Mouse (Mus musculus): ENCODE data around the gene Slc4a4. TPM values are rescaled to one million over a fixed set of nuclear protein-coding genes. Genes with fewer than 3 reads are reported as not detected.

Gene Slc4a4
- polyA plus RNA-seq, 1 experiment from 2014 or later, result 2.4 TPM

DNA sequence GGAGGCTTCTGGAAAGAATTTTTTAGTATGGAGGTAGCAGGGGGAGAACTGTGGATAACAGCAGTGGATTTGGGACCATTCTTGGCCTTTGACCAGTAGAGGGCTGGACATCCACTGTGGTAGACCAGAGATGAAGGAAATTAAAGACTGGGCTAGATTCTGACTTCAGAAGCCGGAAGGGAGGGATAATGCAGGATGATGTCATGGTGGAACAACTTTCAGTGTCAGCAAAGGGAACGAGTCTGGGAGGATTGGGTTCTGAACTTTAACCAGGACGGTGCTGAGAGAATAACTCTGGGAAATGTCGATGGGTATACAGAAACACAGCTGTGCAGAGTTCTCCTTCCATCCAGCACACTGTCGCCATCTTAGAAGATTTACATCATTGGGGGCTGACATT is 175.7 kb downstream of the Slc4a4 start:
- WGBS, result 68% methylated on average over 5 of the region's 5 CpGs

DNA sequence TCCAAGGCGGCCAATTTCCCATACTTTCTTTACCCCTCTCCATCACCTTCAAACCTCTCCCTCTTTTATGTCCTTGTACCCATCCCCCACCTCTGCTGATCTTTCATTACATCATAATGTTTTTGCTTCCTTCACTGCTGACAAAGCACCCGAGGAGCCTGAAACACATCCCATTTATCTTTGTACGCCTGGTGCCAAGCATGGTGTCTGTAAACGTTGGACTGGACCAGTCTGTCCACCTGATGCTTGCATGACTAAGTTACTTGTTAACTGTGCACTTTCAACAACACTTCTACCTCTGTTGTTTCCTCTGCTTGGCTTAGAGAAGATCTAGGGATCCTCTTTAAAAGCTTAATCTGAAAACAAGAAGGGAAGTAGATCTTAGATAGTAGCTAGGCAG is 180.5 kb downstream of the Slc4a4 start:
- no peaks in the 10 kb centered on the region for H3K27me3 ChIP-seq
- WGBS, result 77% methylated on average over 4 of the region's 4 CpGs
- H3K4me1 ChIP-seq, result no peaks in the 10 kb centered on the region
- no peak for ATAC-seq (ENCODE audit: low FRiP score, low read depth)
- H3K36me3 ChIP-seq, result no peaks in the 10 kb centered on the region
- no peak overlapping the region for H3K27ac ChIP-seq
- no peaks in the 10 kb centered on the region for H3K9me3 ChIP-seq
- no peak overlapping the region for H3K9ac ChIP-seq
- H3K4me3 ChIP-seq, result no peak overlapping the region
- H3K4me2 ChIP-seq (replicated peaks), result no peak overlapping the region

More for the DNA sequence above, 175.7 kb downstream of the Slc4a4 start:
- no peak overlapping the region for H3K27ac ChIP-seq
- H3K4me2 ChIP-seq (replicated peaks), result no peak overlapping the region
- no peaks in the 10 kb centered on the region for H3K4me1 ChIP-seq
- no peak overlapping the region for H3K9ac ChIP-seq
- no peaks in the 10 kb centered on the region for H3K9me3 ChIP-seq
- no peak for ATAC-seq (ENCODE audit: low FRiP score, low read depth)
- no peak overlapping the region for H3K4me3 ChIP-seq
- H3K36me3 ChIP-seq, result no peaks in the 10 kb centered on the region
- no peaks in the 10 kb centered on the region for H3K27me3 ChIP-seq

- ATAC-seq (ENCODE audit: low FRiP score, low read depth), result no peak
- 87% methylated on average over 5 of the region's 5 CpGs for WGBS
- no peak overlapping the region for H3K4me3 ChIP-seq
- no peak overlapping the region for H3K9ac ChIP-seq
- H3K4me1 ChIP-seq, result no peaks in the 10 kb centered on the region
- no peak overlapping the region for H3K27ac ChIP-seq
- no peak overlapping the region for H3K4me2 ChIP-seq (replicated peaks)
- no peaks in the 10 kb centered on the region for H3K36me3 ChIP-seq
- no peaks in the 10 kb centered on the region for H3K9me3 ChIP-seq
- H3K27me3 ChIP-seq, result no peaks in the 10 kb centered on the region
Observed at GRCm38 (mm10) chr5:89068072-89068471, 181.5 kb downstream of the Slc4a4 start.

- Histone ChIP-seq H3K4me3 (no peak overlapping the region), H3K27me3 (no peaks in the 10 kb centered on the region), H3K4me2 (replicated peaks) (no peak overlapping the region), H3K36me3 (no peaks in the 10 kb centered on the region), H3K9ac (no peak overlapping the region), H3K9me3 (no peaks in the 10 kb centered on the region), H3K27ac (no peak overlapping the region), H3K4me1 (no peaks in the 10 kb centered on the region)
- ATAC-seq (ENCODE audit: low FRiP score, low read depth), result no peak
- WGBS, result 90% methylated on average over 3 of the region's 3 CpGs
Observed at GRCm38 (mm10) chr5:89070051-89070450, 183.4 kb downstream of the Slc4a4 start.

- H3K4me1 ChIP-seq, result no peaks in the 10 kb centered on the region
- H3K9me3 ChIP-seq, result no peaks in the 10 kb centered on the region
- no peak overlapping the region for H3K4me2 ChIP-seq (replicated peaks)
- no peak overlapping the region for H3K4me3 ChIP-seq
- 92% methylated on average over 4 of the region's 4 CpGs for WGBS
- H3K27ac ChIP-seq, result no peak overlapping the region
- no peaks in the 10 kb centered on the region for H3K36me3 ChIP-seq
- ATAC-seq (ENCODE audit: low FRiP score, low read depth), result no peak
- no peaks in the 10 kb centered on the region for H3K27me3 ChIP-seq
- H3K9ac ChIP-seq, result no peak overlapping the region
Observed at GRCm38 (mm10) chr5:89071957-89072356, 185.3 kb downstream of the Slc4a4 start.

GRCm38 (mm10) chr5:89077711-89078110 is 191.1 kb downstream of the Slc4a4 start:
- no peaks in the 10 kb centered on the region for H3K36me3 ChIP-seq
- H3K4me3 ChIP-seq, result no peak overlapping the region
- no peaks in the 10 kb centered on the region for H3K4me1 ChIP-seq
- no peak for ATAC-seq (ENCODE audit: low FRiP score, low read depth)
- H3K27ac ChIP-seq, result no peak overlapping the region
- no peaks in the 10 kb centered on the region for H3K9me3 ChIP-seq
- no peak overlapping the region for H3K4me2 ChIP-seq (replicated peaks)
- WGBS, result 79% methylated on average over 1 of the region's 1 CpGs
- no peak overlapping the region for H3K9ac ChIP-seq
- H3K27me3 ChIP-seq, result no peaks in the 10 kb centered on the region

GRCm38 (mm10) chr5:89083476-89083875 is 196.9 kb downstream of the Slc4a4 start:
- H3K9ac ChIP-seq, result no peak overlapping the region
- WGBS, result 86% methylated on average over 4 of the region's 4 CpGs

DNA sequence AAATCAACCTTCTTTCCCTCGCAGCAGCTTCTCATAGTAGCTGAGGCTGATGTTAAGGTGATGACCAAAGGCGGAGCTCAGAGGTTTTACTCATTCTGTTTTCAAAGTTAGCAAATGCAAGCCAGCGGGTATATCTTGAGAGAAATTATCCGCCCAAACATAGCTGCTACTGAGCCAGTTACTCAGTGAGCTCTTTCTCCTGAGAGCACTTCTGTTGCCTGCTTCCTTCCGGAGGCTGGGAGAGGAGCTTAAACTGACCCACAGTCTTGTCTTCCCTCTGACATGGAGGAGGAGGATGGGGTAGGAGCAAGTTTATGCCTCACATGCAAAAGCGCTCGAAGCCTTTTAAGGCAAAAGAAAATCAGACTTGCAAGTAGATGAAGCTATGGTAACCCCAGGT is 201.3 kb downstream of the Slc4a4 start:
- no peak overlapping the region for H3K27ac ChIP-seq

More at GRCm38 (mm10) chr5:89083476-89083875, 196.9 kb downstream of the Slc4a4 start:
- H3K36me3 ChIP-seq, result no peaks in the 10 kb centered on the region
- no peaks in the 10 kb centered on the region for H3K27me3 ChIP-seq
- H3K4me1 ChIP-seq, result no peaks in the 10 kb centered on the region
- no peak overlapping the region for H3K27ac ChIP-seq
- no peak overlapping the region for H3K4me2 ChIP-seq (replicated peaks)
- no peak for ATAC-seq (ENCODE audit: low FRiP score, low read depth)
- H3K4me3 ChIP-seq, result no peak overlapping the region
- no peaks in the 10 kb centered on the region for H3K9me3 ChIP-seq

GRCm38 (mm10) chr5:89088462-89088861 is 201.8 kb downstream of the Slc4a4 start:
- H3K36me3 ChIP-seq, result no peaks in the 10 kb centered on the region
- H3K9ac ChIP-seq, result no peak overlapping the region
- 77% methylated on average over 11 of the region's 11 CpGs for WGBS
- no peak overlapping the region for H3K27ac ChIP-seq
- no peak overlapping the region for H3K4me2 ChIP-seq (replicated peaks)
- ATAC-seq (ENCODE audit: low FRiP score, low read depth), result no peak
- H3K27me3 ChIP-seq, result no peaks in the 10 kb centered on the region
- H3K4me1 ChIP-seq, result no peaks in the 10 kb centered on the region
- no peak overlapping the region for H3K4me3 ChIP-seq
- H3K9me3 ChIP-seq, result no peaks in the 10 kb centered on the region

More for the DNA sequence above, 201.3 kb downstream of the Slc4a4 start:
- no peaks in the 10 kb centered on the region for H3K27me3 ChIP-seq
- ATAC-seq (ENCODE audit: low FRiP score, low read depth), result no peak
- no peaks in the 10 kb centered on the region for H3K9me3 ChIP-seq
- no peaks in the 10 kb centered on the region for H3K4me1 ChIP-seq
- 89% methylated on average over 7 of the region's 7 CpGs for WGBS
- H3K9ac ChIP-seq, result no peak overlapping the region
- no peak overlapping the region for H3K4me2 ChIP-seq (replicated peaks)
- H3K4me3 ChIP-seq, result no peak overlapping the region
- H3K36me3 ChIP-seq, result no peaks in the 10 kb centered on the region

GRCm38 (mm10) chr5:89090131-89090530 is 203.5 kb downstream of the Slc4a4 start:
- no peak for ATAC-seq (ENCODE audit: low FRiP score, low read depth)
- H3K4me1 ChIP-seq, result peaks cover 6% of the 10 kb centered on the region

GRCm38 (mm10) chr5:89096371-89096770 is 209.8 kb downstream of the Slc4a4 start:
- H3K4me2 ChIP-seq (replicated peaks), result no peak overlapping the region
- no peak overlapping the region for H3K27ac ChIP-seq
- no peak overlapping the region for H3K9ac ChIP-seq
- no peaks in the 10 kb centered on the region for H3K27me3 ChIP-seq
- no peak overlapping the region for H3K4me3 ChIP-seq
- H3K36me3 ChIP-seq, result no peaks in the 10 kb centered on the region
- no peaks in the 10 kb centered on the region for H3K9me3 ChIP-seq
- no peak for ATAC-seq (ENCODE audit: low FRiP score, low read depth)
- H3K4me1 ChIP-seq, result peaks cover 6% of the 10 kb centered on the region

More at GRCm38 (mm10) chr5:89090131-89090530, 203.5 kb downstream of the Slc4a4 start:
- 90% methylated on average over 3 of the region's 3 CpGs for whole genome bisulfite sequencing
- H3K4me3 ChIP-seq, result no peak overlapping the region
- H3K9ac ChIP-seq, result no peak overlapping the region
- H3K27ac ChIP-seq, result no peak overlapping the region
- no peaks in the 10 kb centered on the region for H3K9me3 ChIP-seq
- H3K4me2 ChIP-seq (replicated peaks), result no peak overlapping the region
- H3K27me3 ChIP-seq, result no peaks in the 10 kb centered on the region
- no peaks in the 10 kb centered on the region for H3K36me3 ChIP-seq

GRCm38 (mm10) chr5:89097291-89097690 is 210.7 kb downstream of the Slc4a4 start:
- 90% methylated on average over 3 of the region's 3 CpGs for WGBS
- no peak overlapping the region for H3K27ac ChIP-seq
- no peaks in the 10 kb centered on the region for H3K9me3 ChIP-seq
- H3K4me2 ChIP-seq (replicated peaks), result no peak overlapping the region
- no peaks in the 10 kb centered on the region for H3K27me3 ChIP-seq
- no peak for ATAC-seq (ENCODE audit: low FRiP score, low read depth)
- H3K4me1 ChIP-seq, result peaks cover 6% of the 10 kb centered on the region
- no peaks in the 10 kb centered on the region for H3K36me3 ChIP-seq
- H3K9ac ChIP-seq, result no peak overlapping the region
- H3K4me3 ChIP-seq, result no peak overlapping the region

DNA sequence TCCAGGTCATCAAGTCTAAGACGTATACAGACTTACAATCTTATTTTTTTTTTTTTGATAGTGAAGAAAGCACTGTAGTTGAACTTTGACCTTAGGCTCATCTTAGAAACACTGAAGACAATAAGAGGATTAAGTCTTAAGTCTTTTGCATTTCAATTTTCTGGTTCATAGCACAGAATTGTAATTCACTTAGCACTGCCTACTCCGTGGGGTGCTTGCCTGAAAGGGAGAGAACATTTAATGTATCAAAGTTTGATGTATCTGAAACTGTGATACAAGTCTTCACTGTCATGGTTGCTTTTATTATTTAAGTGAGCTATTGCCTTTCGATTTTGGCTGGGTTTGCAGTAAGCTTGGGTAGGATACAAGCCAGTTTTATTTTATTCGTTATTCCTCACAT is 211.5 kb downstream of the Slc4a4 start:
- H3K27ac ChIP-seq, result no peak overlapping the region
- H3K27me3 ChIP-seq, result no peaks in the 10 kb centered on the region
- no peaks in the 10 kb centered on the region for H3K9me3 ChIP-seq
- H3K4me1 ChIP-seq, result peaks cover 6% of the 10 kb centered on the region
- no peak for ATAC-seq (ENCODE audit: low FRiP score, low read depth)
- H3K9ac ChIP-seq, result no peak overlapping the region
- no peak overlapping the region for H3K4me3 ChIP-seq
- H3K36me3 ChIP-seq, result no peaks in the 10 kb centered on the region
- WGBS, result 86% methylated on average over 4 of the region's 4 CpGs
- no peak overlapping the region for H3K4me2 ChIP-seq (replicated peaks)

Measured in limb, embryonic 13.5 days (tissue).